Mouse (Mus musculus) thymus, postnatal 10 days (tissue): Measurements from ENCODE around the gene 4933427D14Rik.

Experiments
- DNase-seq, 2 experiments: peaks; one replicate each; pipeline ENCODE4 v3.0.0; 2021; ENCODE audit warnings: low spot score in 2 of 2

4933427D14Rik gene

GRCm38 (mm10) chr11:72140198-72140597, 67.1 kb downstream of the 4933427D14Rik start:
- DNase-seq = no peak

GRCm38 (mm10) chr11:72136231-72136982, 70.9 kb downstream of the 4933427D14Rik start:
- no peak for DNase-seq

- no peak for DNase-seq
These were observed 71.7 kb downstream of the 4933427D14Rik start, which contains the start of gene Pitpnm3 for GRCm38 (mm10) chr11:72135383-72136158. TSS of gene Pitpnm3 (minus strand) at chr11:72135778.

GRCm38 (mm10) chr11:72134536-72135382, 72.5 kb downstream of the 4933427D14Rik start:
- no peak for DNase-seq

DNA sequence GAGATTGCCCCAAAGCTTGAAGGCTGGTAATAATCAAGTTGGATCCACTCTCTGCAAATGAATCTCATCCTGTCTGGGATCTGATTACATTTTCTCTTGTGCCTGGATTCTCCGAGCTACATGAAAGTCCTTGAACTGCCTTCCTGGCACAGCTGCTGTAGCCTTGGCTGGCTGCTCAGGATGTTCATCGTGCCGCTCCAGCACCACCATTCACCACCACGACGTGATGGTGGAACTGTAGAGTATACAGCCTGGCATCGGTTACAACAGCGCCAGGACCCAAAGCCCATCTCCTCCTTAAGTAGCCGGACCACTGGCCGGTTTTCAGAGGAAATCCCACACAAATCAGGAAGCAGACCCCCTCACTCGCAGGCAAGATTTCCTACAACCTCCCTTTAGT, 74.2 kb downstream of the 4933427D14Rik start:
- DNase-seq = no peak

GRCm38 (mm10) chr11:72132266-72132665, 75.0 kb downstream of the 4933427D14Rik start:
- DNase-seq = no peak

DNA sequence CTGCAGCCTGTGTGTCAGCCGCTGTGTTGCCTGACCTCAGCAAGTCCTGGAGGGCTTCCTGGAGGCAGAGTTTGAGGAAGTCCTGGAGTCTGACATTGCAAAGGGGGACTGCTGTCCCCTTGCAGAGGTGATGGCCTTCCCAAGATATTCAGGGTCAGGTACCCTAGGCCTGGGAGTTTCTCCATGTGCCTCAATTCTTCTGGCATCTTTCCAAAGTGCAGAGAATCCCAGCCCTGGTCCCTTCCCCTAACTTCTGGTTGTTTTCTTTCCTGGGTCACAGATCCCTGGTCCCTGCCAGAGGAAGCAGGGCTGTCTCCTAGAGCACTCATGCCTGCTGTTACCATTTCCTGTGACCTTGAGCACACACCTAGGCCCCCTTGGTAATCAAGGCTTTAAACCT, 75.6 kb downstream of the 4933427D14Rik start:
- DNase-seq = no peak

DNA sequence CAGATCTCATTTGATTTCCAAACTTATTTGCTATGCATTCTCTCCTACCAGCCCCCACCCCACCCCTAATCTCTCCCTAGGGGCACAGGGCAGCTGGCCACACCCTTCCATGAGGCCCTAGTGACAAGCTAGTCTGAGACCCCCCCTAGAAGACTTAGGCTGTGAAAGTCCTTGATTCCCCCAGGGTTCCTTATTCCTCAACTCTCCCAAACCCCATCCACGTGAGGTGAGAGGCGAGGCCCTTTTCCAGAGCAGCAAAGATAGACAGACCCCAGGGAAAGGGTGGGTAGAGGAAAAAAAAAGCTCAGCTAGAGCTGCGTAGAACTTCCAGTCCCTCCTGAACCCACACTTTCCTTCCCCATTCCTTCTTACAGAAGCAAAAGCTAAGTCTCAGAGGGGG, 76.4 kb downstream of the 4933427D14Rik start:
- DNase-seq = no peak

DNA sequence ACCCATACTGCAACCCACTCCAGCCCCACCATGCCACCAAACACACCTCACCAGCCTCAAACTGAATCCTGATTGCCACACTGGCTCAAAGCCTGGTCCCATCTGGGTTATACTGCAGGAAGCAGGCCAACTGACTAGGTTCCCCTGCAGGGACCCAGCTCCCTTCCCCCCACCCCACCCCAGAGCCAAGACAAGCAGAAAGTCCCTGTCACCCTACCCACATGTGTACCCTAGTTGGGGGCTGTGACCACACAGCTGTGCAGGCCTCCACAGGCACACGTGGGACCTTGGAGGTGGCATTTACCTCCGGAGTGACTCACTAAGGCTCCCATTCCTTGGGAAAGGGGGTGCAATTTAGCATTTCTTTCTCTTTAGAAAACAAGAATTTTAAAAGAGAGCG, 76.8 kb downstream of the 4933427D14Rik start:
- no peak for DNase-seq

GRCm38 (mm10) chr11:72130021-72130420, 77.2 kb downstream of the 4933427D14Rik start:
- no peak for DNase-seq

- no peak for DNase-seq
These were observed 78.0 kb downstream of the 4933427D14Rik start for GRCm38 (mm10) chr11:72129032-72129894.

- DNase-seq = no peak
These were observed 79.6 kb downstream of the 4933427D14Rik start for GRCm38 (mm10) chr11:72127450-72128189.

DNA sequence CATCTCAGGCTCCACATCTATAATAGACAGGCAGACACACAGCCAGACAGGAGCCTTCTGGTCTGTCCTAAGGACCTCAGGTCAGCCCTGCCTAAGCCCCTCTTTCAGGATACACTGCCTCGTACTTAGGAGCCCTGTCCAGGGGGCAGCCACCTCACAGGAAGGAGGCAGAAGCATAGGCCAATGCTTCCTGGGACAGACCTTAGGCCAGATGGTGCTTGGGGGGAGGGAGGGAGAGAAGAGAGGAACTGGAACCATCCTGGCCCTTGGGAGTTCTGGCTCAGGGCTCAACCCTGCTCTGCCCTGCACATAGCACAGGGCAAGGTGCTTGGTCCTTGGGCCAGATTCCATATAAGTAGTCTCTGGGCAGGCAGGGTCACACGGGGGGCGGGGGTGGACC, 81.5 kb downstream of the 4933427D14Rik start:
- no peak for DNase-seq

DNA sequence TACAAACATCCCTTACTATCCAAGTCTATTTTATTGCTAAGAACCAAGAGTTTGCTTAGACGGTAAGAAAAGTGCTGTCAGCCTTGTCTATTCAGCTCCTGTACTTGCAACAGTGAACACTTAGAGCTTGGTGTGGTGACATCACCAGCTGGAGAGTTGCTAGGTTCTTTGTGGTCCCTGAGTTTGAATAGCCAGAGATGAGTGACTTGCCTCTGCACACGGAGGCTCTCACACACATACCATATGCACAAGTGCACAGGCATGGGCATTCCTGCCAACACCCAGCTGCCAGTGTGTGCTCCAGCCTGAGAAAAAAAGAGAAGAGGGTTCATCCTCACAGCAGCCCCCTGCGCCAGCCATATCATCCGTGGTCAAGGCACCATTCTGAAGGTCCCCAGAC, 83.7 kb downstream of the 4933427D14Rik start:
- DNase-seq = no peak

GRCm38 (mm10) chr11:72120354-72120753, 86.9 kb downstream of the 4933427D14Rik start:
- DNase-seq = no peak

DNA sequence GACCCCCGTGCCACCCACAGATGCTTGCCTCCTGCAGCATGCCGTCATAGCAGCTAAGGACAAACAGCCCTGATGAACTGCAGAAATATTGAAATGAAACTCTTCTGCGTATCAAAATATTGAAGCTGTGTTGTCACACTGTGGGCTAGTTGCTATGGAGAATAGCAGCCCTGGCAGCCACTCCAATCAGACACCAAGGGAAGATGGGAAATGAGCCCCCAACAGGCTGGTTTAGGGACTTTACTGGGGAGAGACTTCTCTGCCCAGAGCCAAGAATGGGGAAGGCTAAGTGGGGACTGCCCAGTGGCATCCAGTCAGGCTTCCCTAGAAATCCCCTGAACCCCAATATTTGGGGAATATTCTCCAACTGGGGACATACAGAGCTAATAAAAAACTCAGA, 88.6 kb downstream of the 4933427D14Rik start:
- no peak for DNase-seq

DNA sequence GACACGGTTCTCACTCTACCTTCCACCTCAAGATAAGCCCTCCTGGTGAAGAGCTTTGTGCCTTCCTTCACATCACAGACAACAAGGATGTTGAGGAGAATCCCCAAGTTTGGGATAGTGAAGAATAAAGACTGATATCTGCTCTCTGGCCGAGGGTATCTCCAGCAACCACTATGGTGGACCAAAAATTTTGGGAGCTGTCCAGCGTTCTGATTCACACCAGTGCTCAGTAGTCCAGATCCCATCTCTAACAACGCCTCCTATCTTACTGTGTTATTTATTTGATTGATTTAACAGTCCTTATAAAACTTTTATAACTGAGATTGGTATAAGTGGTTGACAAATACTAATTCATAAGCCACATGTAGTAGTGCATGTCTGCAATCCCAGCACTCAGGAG, 94.0 kb downstream of the 4933427D14Rik start:
- DNase-seq = no peak

- no peak for DNase-seq
These were observed 96.5 kb downstream of the 4933427D14Rik start for GRCm38 (mm10) chr11:72110726-72111125.

- DNase-seq = no peak
These were observed 103.0 kb downstream of the 4933427D14Rik start for GRCm38 (mm10) chr11:72104223-72104622.
